Mouse (Mus musculus): ENCODE results near the gene Lrch3. TPM values are rescaled to one million over a fixed set of nuclear protein-coding genes. Genes with fewer than 3 reads are reported as not detected.

Gene Lrch3
- polyA plus RNA-seq, 1 experiment from 2014 or later, result 46.6 TPM

GRCm38 (mm10) chr16:32951074-32951473 is 37.2 kb downstream of the Lrch3 start:
- H3K27ac ChIP-seq, result no peak overlapping the region
- no peak overlapping the region for H3K4me3 ChIP-seq
- WGBS, result 90% methylated on average over 2 of the region's 2 CpGs

GRCm38 (mm10) chr16:32953806-32954205 is 39.9 kb downstream of the Lrch3 start:
- Histone ChIP-seq H3K9ac (no peak overlapping the region), H3K27me3 (replicated peaks) (no peaks in the 10 kb centered on the region), H3K4me3 (no peak overlapping the region), H3K9me3 (no peaks in the 10 kb centered on the region), H3K4me1 (no peaks in the 10 kb centered on the region), H3K4me2 (replicated peaks) (no peak overlapping the region), H3K36me3 (peaks cover 21% of the 10 kb centered on the region), H3K27ac (no peak overlapping the region)
- WGBS, result 82% methylated on average over 5 of the region's 5 CpGs
- ATAC-seq (ENCODE audit: low FRiP score, low read depth), result no peak

More at GRCm38 (mm10) chr16:32951074-32951473, 37.2 kb downstream of the Lrch3 start:
- Histone ChIP-seq H3K27me3 (replicated peaks) (no peaks in the 10 kb centered on the region), H3K9ac (no peak overlapping the region), H3K36me3 (peaks cover 13% of the 10 kb centered on the region), H3K4me2 (replicated peaks) (no peak overlapping the region), H3K4me1 (no peaks in the 10 kb centered on the region), H3K9me3 (no peaks in the 10 kb centered on the region)
- ATAC-seq (ENCODE audit: low FRiP score, low read depth), result no peak

- Histone ChIP-seq H3K9me3 (no peaks in the 10 kb centered on the region), H3K4me3 (no peak overlapping the region), H3K27me3 (replicated peaks) (no peaks in the 10 kb centered on the region), H3K27ac (no peak overlapping the region), H3K36me3 (peaks cover 22% of the 10 kb centered on the region), H3K9ac (no peak overlapping the region), H3K4me2 (replicated peaks) (no peak overlapping the region), H3K4me1 (no peaks in the 10 kb centered on the region)
- 59% methylated on average over 6 of the region's 6 CpGs for WGBS
- ATAC-seq (ENCODE audit: low FRiP score, low read depth), result no peak
These were observed 40.4 kb downstream of the Lrch3 start for GRCm38 (mm10) chr16:32954304-32954703.

GRCm38 (mm10) chr16:32956889-32957288 is 43.0 kb downstream of the Lrch3 start:
- no peaks in the 10 kb centered on the region for H3K4me1 ChIP-seq
- no peak overlapping the region for H3K4me3 ChIP-seq
- no peak for ATAC-seq (ENCODE audit: low FRiP score, low read depth)
- H3K9ac ChIP-seq, result no peak overlapping the region
- H3K36me3 ChIP-seq, result peaks cover 39% of the 10 kb centered on the region
- WGBS, result 69% methylated on average over 5 of the region's 5 CpGs
- H3K27me3 ChIP-seq (replicated peaks), result no peaks in the 10 kb centered on the region
- no peak overlapping the region for H3K4me2 ChIP-seq (replicated peaks)
- H3K27ac ChIP-seq, result no peak overlapping the region
- no peaks in the 10 kb centered on the region for H3K9me3 ChIP-seq

GRCm38 (mm10) chr16:32972535-32972934 is 58.6 kb downstream of the Lrch3 start:
- Histone ChIP-seq H3K4me1 (no peaks in the 10 kb centered on the region), H3K27me3 (replicated peaks) (no peaks in the 10 kb centered on the region), H3K4me2 (replicated peaks) (no peak overlapping the region), H3K27ac (no peak overlapping the region), H3K9me3 (no peaks in the 10 kb centered on the region), H3K9ac (no peak overlapping the region), H3K36me3 (peaks cover 28% of the 10 kb centered on the region), H3K4me3 (no peak overlapping the region)
- ATAC-seq (ENCODE audit: low FRiP score, low read depth), result no peak
- WGBS, result 78% methylated on average over 5 of the region's 5 CpGs

GRCm38 (mm10) chr16:32973047-32973446 is 59.1 kb downstream of the Lrch3 start:
- ATAC-seq (ENCODE audit: low FRiP score, low read depth), result no peak
- H3K4me1 ChIP-seq, result no peaks in the 10 kb centered on the region
- 88% methylated on average over 2 of the region's 2 CpGs for WGBS

GRCm38 (mm10) chr16:32980227-32980626 is 66.3 kb downstream of the Lrch3 start:
- peaks cover 40% of the 10 kb centered on the region for H3K36me3 ChIP-seq
- H3K9ac ChIP-seq, result no peak overlapping the region
- no peaks in the 10 kb centered on the region for H3K4me1 ChIP-seq
- no peaks in the 10 kb centered on the region for H3K9me3 ChIP-seq
- no peak for ATAC-seq (ENCODE audit: low FRiP score, low read depth)
- H3K27me3 ChIP-seq (replicated peaks), result no peaks in the 10 kb centered on the region
- no peak overlapping the region for H3K27ac ChIP-seq
- no peak overlapping the region for H3K4me2 ChIP-seq (replicated peaks)
- H3K4me3 ChIP-seq, result no peak overlapping the region
- 90% methylated on average over 1 of the region's 1 CpGs for WGBS

More at GRCm38 (mm10) chr16:32973047-32973446, 59.1 kb downstream of the Lrch3 start:
- Histone ChIP-seq H3K27me3 (replicated peaks) (no peaks in the 10 kb centered on the region), H3K9me3 (no peaks in the 10 kb centered on the region), H3K9ac (no peak overlapping the region), H3K36me3 (peaks cover 32% of the 10 kb centered on the region), H3K27ac (no peak overlapping the region), H3K4me3 (no peak overlapping the region), H3K4me2 (replicated peaks) (no peak overlapping the region)

GRCm38 (mm10) chr16:32981405-32981804 is 67.5 kb downstream of the Lrch3 start:
- Histone ChIP-seq H3K27ac (no peak overlapping the region), H3K9me3 (no peaks in the 10 kb centered on the region), H3K9ac (no peak overlapping the region), H3K4me3 (no peak overlapping the region), H3K27me3 (replicated peaks) (no peaks in the 10 kb centered on the region), H3K4me2 (replicated peaks) (no peak overlapping the region), H3K4me1 (no peaks in the 10 kb centered on the region), H3K36me3 (peaks cover 42% of the 10 kb centered on the region)
- ATAC-seq (ENCODE audit: low FRiP score, low read depth), result no peak
- 93% methylated on average over 4 of the region's 4 CpGs for WGBS

GRCm38 (mm10) chr16:32984631-32985030 is 70.7 kb downstream of the Lrch3 start:
- peaks cover 42% of the 10 kb centered on the region for H3K36me3 ChIP-seq
- H3K4me1 ChIP-seq, result no peaks in the 10 kb centered on the region
- H3K4me2 ChIP-seq (replicated peaks), result no peak overlapping the region
- no peak overlapping the region for H3K27ac ChIP-seq
- WGBS, result 99% methylated on average over 2 of the region's 2 CpGs
- H3K9ac ChIP-seq, result no peak overlapping the region
- H3K27me3 ChIP-seq (replicated peaks), result no peaks in the 10 kb centered on the region
- no peak for ATAC-seq (ENCODE audit: low FRiP score, low read depth)
- no peak overlapping the region for H3K4me3 ChIP-seq
- no peaks in the 10 kb centered on the region for H3K9me3 ChIP-seq

GRCm38 (mm10) chr16:32992158-32992557 is 78.3 kb downstream of the Lrch3 start:
- H3K9me3 ChIP-seq, result no peaks in the 10 kb centered on the region
- H3K4me3 ChIP-seq, result no peak overlapping the region
- H3K36me3 ChIP-seq, result peaks cover 46% of the 10 kb centered on the region
- WGBS, result 90% methylated on average over 5 of the region's 5 CpGs
- no peak overlapping the region for H3K4me2 ChIP-seq (replicated peaks)
- H3K27ac ChIP-seq, result no peak overlapping the region
- no peak for ATAC-seq (ENCODE audit: low FRiP score, low read depth)
- H3K27me3 ChIP-seq (replicated peaks), result no peaks in the 10 kb centered on the region
- no peaks in the 10 kb centered on the region for H3K4me1 ChIP-seq
- H3K9ac ChIP-seq, result no peak overlapping the region

- Histone ChIP-seq H3K9me3 (no peaks in the 10 kb centered on the region), H3K4me2 (replicated peaks) (no peak overlapping the region), H3K9ac (no peak overlapping the region), H3K27ac (no peak overlapping the region), H3K36me3 (peaks cover 70% of the 10 kb centered on the region), H3K4me1 (no peaks in the 10 kb centered on the region), H3K27me3 (replicated peaks) (no peaks in the 10 kb centered on the region), H3K4me3 (no peak overlapping the region)
- ATAC-seq (ENCODE audit: low FRiP score, low read depth), result no peak
- 81% methylated on average over 9 of the region's 9 CpGs for WGBS
These were observed 91.3 kb downstream of the Lrch3 start for GRCm38 (mm10) chr16:33005216-33005615.

GRCm38 (mm10) chr16:33006888-33007287 is 93.0 kb downstream of the Lrch3 start:
- H3K36me3 ChIP-seq, result peaks cover 65% of the 10 kb centered on the region
- no peak overlapping the region for H3K9ac ChIP-seq
- H3K9me3 ChIP-seq, result no peaks in the 10 kb centered on the region
- H3K27me3 ChIP-seq (replicated peaks), result no peaks in the 10 kb centered on the region
- no peak overlapping the region for H3K4me2 ChIP-seq (replicated peaks)
- H3K4me1 ChIP-seq, result no peaks in the 10 kb centered on the region
- WGBS, result 93% methylated on average over 7 of the region's 7 CpGs
- no peak for ATAC-seq (ENCODE audit: low FRiP score, low read depth)
- no peak overlapping the region for H3K27ac ChIP-seq
- H3K4me3 ChIP-seq, result no peak overlapping the region

GRCm38 (mm10) chr16:33007436-33007835 is 93.5 kb downstream of the Lrch3 start:
- Histone ChIP-seq H3K9ac (no peak overlapping the region), H3K27me3 (replicated peaks) (no peaks in the 10 kb centered on the region), H3K9me3 (no peaks in the 10 kb centered on the region), H3K4me3 (no peak overlapping the region), H3K36me3 (peaks cover 65% of the 10 kb centered on the region), H3K4me1 (no peaks in the 10 kb centered on the region), H3K27ac (no peak overlapping the region), H3K4me2 (replicated peaks) (no peak overlapping the region)
- WGBS, result 85% methylated on average over 7 of the region's 7 CpGs
- no peak for ATAC-seq (ENCODE audit: low FRiP score, low read depth)

All from neural tube, embryonic 12.5 days (tissue).